Mouse (Mus musculus) neural tube, embryonic 10.5 days (tissue): Measurements from ENCODE around the gene St8sia2.
"Not testable (repeated sequence)": the region's sequence is repeated elsewhere in the genome, so short reads cannot be mapped to it uniquely, and the experiment has no call there.

Experiments used
- DNase-seq: peaks from one replicate; pipeline ENCODE4 v3.0.0-alpha.2; 2017; ENCODE audit warnings: low spot score; ENCODE audit errors: extremely low spot score

The St8sia2 gene

DNA sequence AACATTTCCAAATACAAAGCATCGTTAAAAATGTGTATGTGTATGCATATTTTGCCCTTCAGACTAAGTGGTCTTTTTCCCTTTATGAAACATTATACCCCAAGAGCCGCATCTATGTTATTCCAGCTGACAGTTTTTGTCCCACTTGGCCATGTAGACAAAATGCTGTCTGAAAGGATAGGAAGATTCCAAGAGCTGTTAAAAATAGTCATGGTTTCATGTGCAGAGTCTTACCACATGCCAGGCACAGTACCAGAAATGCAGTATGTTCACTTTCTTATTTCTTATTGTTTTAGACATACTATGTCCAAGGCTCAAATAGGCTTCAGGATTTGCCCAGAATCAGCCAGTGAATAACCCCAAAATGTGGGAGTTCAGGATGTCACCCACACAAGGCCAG, 24.1 kb downstream of the St8sia2 start:
- DNase-seq: no peak

DNA sequence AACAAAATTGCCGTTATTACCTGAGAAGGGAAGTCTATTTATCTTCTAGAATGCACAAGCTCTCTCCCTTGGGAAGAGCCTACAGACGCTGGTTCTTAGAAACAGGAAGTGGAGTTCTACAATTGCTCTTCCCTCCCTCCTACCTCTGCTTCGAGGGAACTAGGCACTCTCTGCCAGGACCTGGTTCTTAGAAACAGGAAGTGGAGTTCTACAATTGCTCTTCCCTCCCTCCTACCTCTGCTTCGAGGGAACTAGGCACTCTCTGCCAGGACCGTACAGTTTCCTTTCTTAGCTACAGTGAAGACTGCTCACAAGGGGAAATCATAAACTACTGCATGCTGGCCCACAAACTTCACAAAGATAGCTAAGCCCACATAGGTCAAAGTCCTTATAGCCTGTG, 41.3 kb downstream of the St8sia2 start:
- DNase-seq: not testable (repeated sequence)

DNA sequence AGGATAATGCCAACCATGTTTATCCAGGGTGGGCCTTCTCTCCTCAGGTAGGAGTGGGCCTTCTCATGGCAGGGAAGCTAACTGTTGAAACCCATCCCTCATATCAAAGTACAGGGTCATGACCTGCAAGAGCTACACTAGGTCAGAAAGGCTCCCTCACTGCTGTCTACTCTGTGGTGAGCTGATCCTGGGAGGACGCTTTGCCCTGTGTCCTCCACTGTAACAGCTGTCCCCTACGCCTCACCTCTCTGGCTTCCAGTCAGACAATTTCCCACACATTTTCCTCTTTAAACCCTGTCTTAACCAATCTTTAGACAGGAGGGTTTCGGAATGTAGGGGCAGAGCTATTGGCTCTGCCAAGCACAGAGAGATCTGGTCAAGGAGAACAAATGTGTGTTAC, 48.3 kb downstream of the St8sia2 start:
- no peak for DNase-seq

DNA sequence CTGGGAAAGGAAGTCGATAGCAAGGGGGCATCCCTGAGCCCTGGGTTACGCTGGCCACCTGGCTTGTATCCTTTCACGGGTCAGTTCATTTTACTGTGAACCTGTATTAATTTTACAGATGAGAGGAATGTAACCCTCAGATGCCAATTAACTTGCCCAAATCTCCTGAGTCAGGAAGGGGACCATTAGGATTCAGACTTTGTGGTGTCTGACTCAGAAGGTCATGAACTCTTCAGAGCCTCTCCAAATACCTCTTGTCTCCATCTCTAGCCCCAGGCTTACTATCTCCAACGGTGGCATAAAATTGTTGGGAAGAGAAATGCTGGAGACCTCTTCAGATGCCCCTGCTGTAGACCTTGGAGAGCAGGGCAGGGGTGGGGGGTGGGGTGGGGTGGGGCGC, 51.1 kb downstream of the St8sia2 start:
- DNase-seq: no peak

DNA sequence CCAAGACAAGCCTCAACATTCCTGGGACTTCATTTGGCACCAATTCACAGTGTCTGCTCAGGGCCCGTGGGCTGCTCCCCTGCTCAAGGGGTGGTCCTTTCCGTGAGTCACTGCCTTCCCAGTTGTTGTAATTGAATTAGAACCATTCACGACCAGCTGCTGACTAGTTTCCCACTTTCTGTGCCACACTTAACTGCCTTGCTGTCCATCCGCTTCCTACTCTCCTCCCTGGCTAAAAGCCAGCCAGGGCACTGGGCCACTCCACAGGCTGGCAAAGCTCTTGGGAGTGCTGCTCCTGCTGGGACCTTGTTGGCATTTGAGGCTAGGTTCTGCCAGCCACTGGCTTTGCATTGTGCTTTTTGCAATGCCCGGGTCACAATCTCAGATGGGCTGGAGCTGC, 59.0 kb downstream of the St8sia2 start:
- no peak for DNase-seq

DNA sequence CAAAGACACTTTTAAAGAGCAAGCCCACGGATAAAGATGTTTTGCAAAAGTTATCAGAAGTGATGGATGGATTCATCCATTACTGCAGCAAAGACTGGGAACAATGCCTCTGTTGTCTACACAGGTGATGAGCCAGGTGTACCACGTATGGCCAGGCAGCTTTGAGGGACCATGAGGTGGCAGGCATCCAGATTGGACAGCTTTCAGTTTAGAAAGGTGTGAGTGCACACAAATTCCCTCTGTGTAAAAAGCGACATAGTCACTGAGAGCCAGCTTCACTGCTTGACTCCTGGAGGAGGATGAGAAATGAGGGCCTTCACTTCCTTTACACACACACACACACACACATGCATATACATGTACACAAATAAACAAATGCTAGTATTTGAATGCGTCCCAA, 60.4 kb downstream of the St8sia2 start:
- no peak for DNase-seq

DNA sequence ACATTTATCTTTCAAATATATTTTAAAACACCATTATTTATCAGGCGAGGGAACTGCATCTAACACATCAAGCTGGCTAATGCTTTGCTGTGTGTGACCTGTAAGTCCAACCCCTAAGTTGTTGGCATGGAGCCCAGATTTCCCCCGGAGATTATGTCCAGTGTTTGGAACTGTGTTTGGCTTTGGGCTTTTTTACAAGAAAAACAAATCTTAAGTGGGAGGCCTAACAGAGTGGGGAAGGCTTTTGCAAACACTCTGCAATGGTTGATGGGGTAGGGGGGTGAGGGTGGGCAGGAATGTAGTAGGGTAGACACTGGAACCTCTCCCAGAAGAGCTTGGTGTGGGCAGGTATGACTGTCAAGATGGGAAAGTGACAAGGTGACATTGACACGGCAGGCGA, 71.8 kb downstream of the St8sia2 start:
- DNase-seq: no peak

DNA sequence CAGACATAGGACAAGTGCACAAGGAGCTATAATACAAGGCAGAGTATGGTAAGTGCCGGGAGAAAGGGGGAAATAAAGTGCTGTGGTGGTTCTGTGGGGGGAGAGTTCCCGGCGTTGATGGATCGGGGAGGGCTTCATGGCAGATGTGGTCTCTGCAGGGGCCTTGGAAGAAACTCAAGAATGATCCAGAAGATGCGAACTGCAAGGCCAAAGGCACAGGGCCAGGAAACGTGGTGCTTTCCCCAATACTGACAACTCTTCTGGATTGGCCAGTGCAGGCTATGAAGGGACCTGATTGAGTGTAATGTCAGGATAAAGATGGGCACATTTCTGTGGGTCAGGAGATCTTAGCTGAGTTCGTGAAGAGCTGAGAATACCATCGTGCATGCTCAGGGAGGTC, 74.3 kb downstream of the St8sia2 start:
- DNase-seq: no peak

DNA sequence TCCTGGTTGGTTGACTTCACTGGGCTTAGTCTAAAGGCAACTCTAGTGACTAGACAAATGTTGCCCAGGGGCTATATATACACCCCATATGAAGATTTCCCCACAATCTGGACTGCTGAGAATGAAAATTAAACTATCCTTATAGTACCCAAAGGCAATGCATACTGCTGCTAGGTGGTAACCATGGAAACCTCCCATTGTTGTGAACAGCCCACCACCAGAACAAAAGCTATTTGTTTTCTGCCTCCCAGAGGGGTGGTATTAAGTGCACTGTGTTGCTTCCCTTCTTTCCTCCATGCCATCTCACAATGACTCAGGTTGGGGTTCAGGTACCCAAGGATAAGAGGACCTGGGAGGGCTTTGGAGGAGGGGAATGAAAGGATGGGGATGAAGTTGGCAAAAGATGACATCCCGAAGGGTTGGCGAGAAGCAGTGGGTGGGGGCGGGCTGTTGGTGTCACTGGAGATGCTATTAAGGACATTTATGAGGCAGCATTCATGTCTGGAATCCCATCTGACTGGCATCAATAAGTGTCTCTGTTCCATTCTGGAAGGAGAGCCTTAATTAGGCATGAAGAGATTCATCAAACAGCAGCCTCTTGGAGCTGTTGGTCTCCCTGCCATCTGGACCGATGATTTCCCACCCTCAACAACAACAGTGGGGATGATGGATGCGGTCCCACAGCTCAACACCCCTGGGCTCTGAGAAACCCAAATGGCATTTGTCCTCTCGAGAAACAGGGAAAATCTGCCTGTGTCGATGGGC, 75.3 kb downstream of the St8sia2 start:
- DNase-seq: peak; percentile 41

DNA sequence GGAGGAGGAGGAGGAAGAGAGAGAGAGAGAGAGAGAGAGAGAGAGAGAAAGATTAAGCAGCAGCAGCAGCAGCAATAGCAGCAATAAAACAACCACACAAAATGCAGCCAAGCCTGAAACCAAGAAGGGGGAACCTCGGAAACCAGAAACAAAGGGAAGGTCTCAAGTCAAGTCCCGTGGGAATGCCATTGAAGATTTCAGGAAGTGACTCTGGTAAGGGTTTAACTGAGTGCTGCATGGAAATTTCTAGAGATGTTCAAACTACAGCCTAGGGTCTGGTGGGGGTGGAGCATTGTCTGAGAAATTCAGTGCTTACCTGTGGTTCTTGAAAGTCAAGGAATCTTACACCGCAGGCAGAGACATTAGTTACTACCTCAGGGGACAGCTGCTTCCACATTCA, 77.4 kb downstream of the St8sia2 start:
- no peak for DNase-seq

DNA sequence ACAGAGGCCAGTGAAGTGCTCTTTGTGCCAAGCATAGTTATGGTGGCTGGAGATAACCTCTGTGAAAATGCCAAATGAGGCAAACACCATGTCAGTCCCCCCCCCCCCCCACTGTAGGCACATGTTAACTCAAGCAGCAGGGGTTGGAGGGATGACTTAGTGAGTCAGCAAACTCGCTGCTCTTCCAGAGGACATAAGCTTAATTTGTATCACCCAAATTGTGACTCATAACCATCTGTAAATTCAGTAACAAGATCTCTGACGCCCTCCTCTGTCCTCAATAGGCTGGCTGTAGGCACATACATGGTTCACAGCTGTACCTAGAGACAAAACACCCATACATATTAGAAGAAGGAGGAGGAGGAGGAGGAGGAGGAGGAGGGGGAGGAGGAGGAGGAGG, 77.8 kb downstream of the St8sia2 start:
- no peak for DNase-seq

DNA sequence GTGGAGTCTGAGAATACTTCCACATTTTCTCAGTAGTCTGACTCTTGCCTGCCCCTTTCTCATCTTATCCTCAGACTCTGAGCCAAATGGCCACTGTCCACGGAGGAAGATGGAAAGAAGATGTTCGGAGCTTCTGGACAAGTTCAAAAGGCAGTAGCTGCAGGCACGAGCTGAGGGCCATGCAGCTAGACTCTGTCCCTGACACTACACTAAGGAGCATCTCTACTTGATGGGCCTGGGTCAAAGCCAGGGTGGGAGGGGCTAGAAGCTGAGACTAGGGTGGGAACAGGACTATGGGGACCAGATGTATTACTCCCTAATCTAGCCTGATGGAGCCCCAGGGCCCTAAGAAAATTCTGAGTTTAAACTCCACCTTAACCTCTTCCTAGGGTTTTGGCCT, 80.5 kb downstream of the St8sia2 start:
- no peak for DNase-seq

DNA sequence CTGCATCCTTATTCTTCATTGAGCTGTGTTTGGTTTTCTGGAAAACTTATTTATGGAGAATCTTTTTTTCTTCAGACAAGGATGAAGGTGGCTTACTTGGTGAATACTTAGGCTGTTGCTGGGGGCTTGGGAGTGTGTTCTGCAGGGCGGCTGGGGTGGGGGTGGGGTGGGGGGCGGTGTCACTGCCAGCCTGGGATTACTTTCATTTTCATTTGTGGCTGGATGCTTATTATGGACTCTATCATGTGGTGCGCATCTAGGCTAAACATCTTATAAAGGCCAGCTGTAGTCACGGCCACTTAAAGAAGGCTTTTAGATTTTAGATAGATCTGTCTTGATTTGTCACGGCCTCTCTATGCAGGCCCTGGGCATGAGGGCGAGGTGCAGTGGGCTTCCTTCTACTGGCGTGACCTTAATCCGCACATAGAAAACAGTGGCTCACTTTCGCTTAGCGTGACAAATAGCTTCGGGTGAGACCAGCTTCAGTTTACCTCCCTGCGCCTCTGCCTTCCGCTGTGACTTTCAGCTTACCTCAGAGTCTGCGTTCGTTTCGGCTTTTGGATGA, 92.5 kb downstream of the St8sia2 start:
- DNase-seq: no peak

DNA sequence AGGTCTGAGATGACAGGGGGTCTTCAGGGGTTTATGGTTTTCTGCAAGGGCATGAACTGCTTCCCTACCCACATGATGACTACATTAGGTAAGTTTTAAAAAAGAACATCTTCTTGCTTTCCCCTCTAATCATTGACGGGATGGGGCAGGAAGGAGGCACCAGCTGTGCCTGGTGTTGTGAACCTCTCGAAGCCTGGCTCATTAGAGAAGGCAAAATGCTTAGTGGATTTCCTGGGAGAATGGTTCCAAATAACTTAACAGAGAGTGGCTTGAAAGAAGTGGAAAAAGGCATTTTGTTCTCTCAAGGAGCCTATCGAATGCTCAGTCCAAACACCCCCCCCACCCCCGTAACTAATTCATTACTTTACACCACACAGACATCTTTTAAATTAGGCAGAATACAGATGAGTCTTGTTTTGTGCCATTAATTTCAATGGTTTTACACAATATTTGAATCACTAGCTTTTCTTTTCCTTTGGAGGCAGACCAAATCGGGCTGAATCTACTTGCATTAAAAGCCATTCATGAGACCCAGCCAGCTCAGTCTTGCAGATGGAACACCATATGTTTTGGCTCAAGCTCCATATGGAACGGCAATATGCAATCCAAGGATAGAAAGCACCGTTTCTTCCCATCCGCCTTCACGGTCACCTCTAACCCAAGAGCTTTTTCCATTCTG, 95.7 kb downstream of the St8sia2 start:
- no peak for DNase-seq

DNA sequence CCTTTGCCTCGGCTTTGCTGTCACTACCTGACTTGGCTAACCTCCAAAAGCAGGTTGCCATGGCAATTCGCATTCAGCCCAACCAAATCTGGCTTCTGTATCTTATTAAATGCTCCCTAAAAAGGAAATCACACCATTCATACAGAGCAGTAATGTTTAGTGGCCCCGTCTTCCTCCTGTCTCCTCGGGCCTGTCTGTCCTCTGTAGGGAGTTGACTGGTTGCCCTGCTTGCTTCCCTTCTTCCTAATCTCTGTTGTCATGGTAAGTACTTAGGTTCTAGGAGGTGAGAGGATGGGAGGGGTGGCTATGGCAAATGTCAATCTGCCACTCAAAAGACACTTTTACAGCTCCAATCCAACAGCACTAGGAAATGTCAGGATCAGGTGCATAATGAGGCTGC, 101.6 kb downstream of the St8sia2 start:
- no peak for DNase-seq

DNA sequence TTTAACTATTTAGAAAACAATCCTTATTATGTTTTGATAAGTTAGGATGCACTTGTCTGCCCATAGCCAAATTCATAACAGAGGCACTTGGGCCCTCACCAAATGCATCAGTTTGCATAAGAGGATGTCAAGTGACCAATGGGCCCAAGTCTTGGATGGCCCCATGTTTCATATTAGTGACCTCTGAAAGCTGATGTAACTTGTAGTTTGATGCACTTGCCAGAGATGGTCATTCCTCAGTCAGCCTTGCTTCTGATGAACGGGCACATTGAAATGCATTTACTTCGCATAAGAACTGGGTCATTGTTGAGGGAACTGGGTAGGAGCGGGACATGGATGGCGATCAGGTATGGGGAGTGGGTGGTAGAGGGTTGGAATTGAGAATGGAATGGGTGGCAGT, 102.6 kb downstream of the St8sia2 start:
- DNase-seq: no peak

DNA sequence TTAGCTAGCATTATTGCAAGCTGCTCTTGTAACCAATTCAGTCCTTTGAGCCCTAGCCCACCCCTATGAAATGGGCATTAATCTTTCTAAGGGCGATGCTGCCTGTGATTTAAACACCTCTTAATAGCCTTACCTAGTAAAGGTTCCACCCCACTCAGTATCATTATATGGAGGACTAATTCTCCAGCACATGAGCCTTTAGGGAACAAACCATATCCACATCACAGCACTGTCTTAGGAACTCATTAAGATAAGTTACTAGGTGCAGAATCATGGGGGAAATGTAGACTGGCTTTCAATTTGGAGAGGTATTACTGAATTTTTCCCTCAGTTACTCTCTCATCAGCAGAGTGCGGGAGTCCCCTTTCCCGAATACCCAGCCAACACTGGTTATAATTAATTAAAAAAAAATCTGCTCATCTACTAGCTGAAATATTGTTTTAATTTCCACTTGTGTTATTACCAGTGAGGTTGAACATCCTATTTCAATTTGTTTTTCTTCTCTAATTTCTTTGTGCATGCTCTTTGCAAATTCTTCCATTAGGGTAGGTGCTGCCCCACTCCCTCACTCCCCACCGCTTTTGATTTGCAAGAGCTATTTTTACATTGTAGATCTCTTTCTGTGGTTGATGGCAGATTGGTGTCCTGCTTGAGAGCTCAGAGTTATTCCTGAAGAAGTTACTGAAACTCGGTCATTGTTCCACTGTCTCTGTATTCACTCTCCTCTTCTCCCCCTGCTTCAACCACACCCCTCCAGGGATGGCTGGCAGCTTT, 103.9 kb downstream of the St8sia2 start:
- DNase-seq: no peak

DNA sequence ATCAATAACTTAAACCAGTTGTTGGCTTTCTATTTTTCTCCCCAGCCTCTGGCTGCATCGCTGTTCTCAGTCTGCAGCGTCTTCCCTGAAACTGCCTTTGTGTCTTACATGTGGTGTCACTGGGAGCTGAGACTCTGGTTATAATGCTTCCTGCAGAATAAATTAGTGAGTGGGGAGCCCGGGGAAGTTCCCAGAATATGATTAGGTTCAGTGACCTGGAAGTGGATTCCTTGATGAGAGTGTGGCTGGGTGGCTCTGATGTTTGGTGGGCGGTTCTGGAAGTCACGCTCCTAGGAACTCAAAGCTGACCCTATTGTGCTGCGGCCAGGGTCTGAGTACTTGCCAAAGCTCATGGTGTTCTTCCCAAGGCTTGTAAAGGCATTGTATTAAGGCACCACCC, 119.0 kb downstream of the St8sia2 start:
- DNase-seq: no peak

DNA sequence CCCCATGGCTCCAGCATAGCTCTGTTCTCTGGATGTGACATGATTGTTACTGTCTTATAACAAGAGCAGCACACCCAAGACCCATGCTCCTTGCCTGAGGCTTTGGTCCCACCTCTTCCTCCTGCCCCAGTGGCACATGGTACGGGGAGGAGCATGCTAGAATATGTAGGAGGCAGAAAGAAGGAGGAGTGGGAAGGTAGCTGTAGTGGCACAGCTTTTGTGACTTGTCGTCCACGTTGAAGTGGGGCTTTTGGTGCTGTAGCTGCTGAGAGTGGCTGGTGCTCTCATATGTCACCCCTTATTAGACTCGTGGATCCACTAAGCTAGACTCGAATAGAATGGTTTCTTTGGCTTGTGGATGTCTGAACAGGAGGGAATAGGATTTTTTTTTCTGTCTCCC, 121.7 kb downstream of the St8sia2 start:
- DNase-seq: no peak

DNA sequence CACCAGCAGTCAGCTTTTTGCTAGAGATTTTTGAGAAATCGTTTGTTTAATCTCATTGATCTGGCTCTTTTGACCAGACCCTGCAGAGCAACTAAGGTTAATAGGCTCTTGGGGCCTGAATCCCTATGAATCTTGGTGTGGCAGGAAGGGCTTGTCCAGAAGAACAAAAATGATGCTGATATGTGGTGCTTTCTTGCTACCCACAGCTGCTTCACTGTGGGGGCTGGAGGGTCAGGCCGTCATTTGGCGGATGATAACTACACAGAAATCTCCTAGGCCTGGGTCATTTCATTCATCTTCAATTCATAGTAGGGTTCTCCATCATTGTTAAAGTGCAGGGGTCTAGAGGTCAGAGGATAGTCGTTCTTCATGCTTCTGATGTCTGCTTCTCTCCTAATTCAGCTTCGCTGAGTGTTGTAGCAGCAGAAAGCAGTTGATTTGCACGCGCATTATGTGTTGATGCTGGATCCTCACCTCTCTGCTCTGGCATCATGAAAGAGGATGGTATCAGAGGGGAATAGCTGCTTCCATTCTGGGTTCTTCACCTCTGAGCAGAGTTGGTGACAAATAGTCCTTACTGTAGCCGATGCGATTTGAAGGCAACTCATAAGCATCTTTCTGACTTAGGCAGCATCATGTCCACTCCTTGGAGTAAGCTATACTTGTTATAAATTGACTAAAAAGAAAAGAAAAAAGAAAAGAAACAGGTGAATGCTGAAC, 122.4 kb downstream of the St8sia2 start:
- DNase-seq: no peak

DNA sequence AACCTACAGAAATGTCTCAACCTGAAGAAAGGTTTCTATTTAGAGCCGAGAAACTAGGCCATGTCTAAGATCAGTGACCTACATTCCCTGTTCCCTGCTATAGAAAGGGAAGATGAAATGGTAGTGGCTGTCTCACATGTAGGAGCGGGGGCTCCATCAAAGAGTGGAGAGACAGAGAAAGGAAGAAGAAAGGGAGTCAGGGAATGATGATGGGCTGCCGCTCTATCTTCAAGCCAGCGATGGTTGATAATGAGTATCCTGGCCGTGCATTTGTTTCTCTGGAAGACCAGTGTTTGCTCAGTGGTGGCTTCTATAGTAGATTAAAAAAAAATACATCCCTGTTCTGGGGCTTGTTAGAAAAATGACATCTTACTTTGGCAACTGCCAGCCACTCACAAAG, 123.0 kb downstream of the St8sia2 start:
- DNase-seq: no peak
